Comparison of ENCODE assay signal across 8 mouse cellular contexts in genomic region chr9:45370616-45371336, GRCm38 (mm10). TPM values are rescaled to one million over a fixed set of nuclear protein-coding genes. Genes with fewer than 3 reads are reported as not detected.
DNase-seq lines count a peak whose midpoint lies in the region; ATAC-seq and TF ChIP-seq lines count a peak whose summit lies in the region.

No protein-coding gene starts in this region.

- DNase-seq in cerebellum, adult 2 months = no peak
- no peak for DNase-seq in cerebellum, adult 9-10 months
- DNase-seq in neural tube, embryonic 11.5 days (ENCODE audit: low spot score) = peak; percentile 48
- DNase-seq in neural tube, embryonic 10.5 days (ENCODE audit: extremely low spot score, low spot score) = no peak
- no peak for DNase-seq in adipocyte (ENCODE audit: low spot score)
- DNase-seq in cerebellum, postnatal 36 days = no peak

- peak overlapping the region; percentile 81 for H3K4me3 ChIP-seq in cerebellum, adult 2 months (replicated peaks; ENCODE audit: insufficient read depth, low read depth, low read length)
- H3K4me3 ChIP-seq in neural tube, embryonic 11.5 days (ENCODE audit: low read depth, low read length) = peak overlapping the region; percentile 69
- peak overlapping the region; percentile 65 for H3K4me3 ChIP-seq in limb, embryonic 12.5 days (replicated peaks)
- H3K4me3 ChIP-seq in stomach, embryonic 15.5 days (replicated peaks) = peak overlapping the region; percentile 53

- ATAC-seq in neural tube, embryonic 11.5 days (ENCODE audit: insufficient read depth, low FRiP score, low TSS enrichment) = 0 out of 2 replicates have a peak, but pooled peaks have one; percentile 53
- no peak for ATAC-seq in limb, embryonic 12.5 days (ENCODE audit: insufficient number of reproducible peaks, insufficient read depth, low FRiP score, low TSS enrichment, low read depth)
- no peak for ATAC-seq in stomach, embryonic 15.5 days (ENCODE audit: insufficient read depth, low FRiP score, low read depth)

- H3K4me1 ChIP-seq in cerebellum, adult 2 months (ENCODE audit: control insufficient read depth, insufficient read depth, low read length) = peaks cover 7% of the 10 kb centered on the region
- peaks cover 8% of the 10 kb centered on the region for H3K4me1 ChIP-seq in neural tube, embryonic 11.5 days (ENCODE audit: control insufficient read depth, insufficient read depth, low read length)
- peaks cover 37% of the 10 kb centered on the region for H3K4me1 ChIP-seq in limb, embryonic 12.5 days (replicated peaks)
- peaks cover 5% of the 10 kb centered on the region; the same call in 1 of the 2 replicates for H3K4me1 ChIP-seq in stomach, embryonic 15.5 days

- TF ChIP-seq CTCF in cerebellum, adult 2 months (IDR thresholded peaks at IDR 0.05; ENCODE audit: borderline replicate concordance, insufficient read depth, low read depth, low read length) = no peak

- peak overlapping the region; percentile 93 for H3K4me2 ChIP-seq in neural tube, embryonic 11.5 days (ENCODE audit: low read depth)
- peak overlapping the region; percentile 81 for H3K4me2 ChIP-seq in limb, embryonic 12.5 days
- peak overlapping the region; percentile 88 for H3K4me2 ChIP-seq in stomach, embryonic 15.5 days

- WGBS in cerebellum, adult 2 months = 23% methylated on average over 25 of the region's 25 CpGs
- whole genome bisulfite sequencing in neural tube, embryonic 11.5 days = 4% methylated on average over 25 of the region's 25 CpGs
- WGBS in limb, embryonic 12.5 days = 5% methylated on average over 25 of the region's 25 CpGs
- 7% methylated on average over 25 of the region's 25 CpGs for WGBS in stomach, embryonic 15.5 days

- H3K27me3 ChIP-seq in cerebellum, adult 2 months (ENCODE audit: control insufficient read depth, insufficient read depth, low read length) = no peaks in the 10 kb centered on the region
- no peaks in the 10 kb centered on the region for H3K27me3 ChIP-seq in neural tube, embryonic 11.5 days (ENCODE audit: control insufficient read depth, insufficient read depth, low read length)
- H3K27me3 ChIP-seq in limb, embryonic 12.5 days = no peaks in the 10 kb centered on the region; the same call in 1 of the 2 replicates
- H3K27me3 ChIP-seq in stomach, embryonic 15.5 days (replicated peaks) = 0 out of 2 replicates have a peak, but pooled peaks cover 2% of the 10 kb centered on the region

- no peaks in the 10 kb centered on the region for H3K36me3 ChIP-seq in neural tube, embryonic 11.5 days (ENCODE audit: control insufficient read depth, insufficient read depth, low read length)
- peaks cover 8% of the 10 kb centered on the region for H3K36me3 ChIP-seq in limb, embryonic 12.5 days
- H3K36me3 ChIP-seq in stomach, embryonic 15.5 days = no peaks in the 10 kb centered on the region

- H3K9ac ChIP-seq in neural tube, embryonic 11.5 days (ENCODE audit: low read length) = peak overlapping the region; percentile 65
- peak overlapping the region; percentile 79 for H3K9ac ChIP-seq in limb, embryonic 12.5 days (replicated peaks)
- H3K9ac ChIP-seq in stomach, embryonic 15.5 days = peak overlapping the region; percentile 32

- 0 out of 2 replicates have a peak overlapping the region, but pooled peaks have one; percentile 8 for H3K27ac ChIP-seq in cerebellum, adult 2 months (ENCODE audit: insufficient read depth, low read length)
- peak overlapping the region; percentile 15; the same call in 1 of the 2 replicates for H3K27ac ChIP-seq in neural tube, embryonic 11.5 days (ENCODE audit: low read depth, low read length)
- peak overlapping the region; percentile 50; the same call in 1 of the 2 replicates for H3K27ac ChIP-seq in limb, embryonic 12.5 days
- H3K27ac ChIP-seq in stomach, embryonic 15.5 days = no peak overlapping the region

- no peaks in the 10 kb centered on the region for H3K9me3 ChIP-seq in neural tube, embryonic 11.5 days (ENCODE audit: control insufficient read depth, low read length)
- no peaks in the 10 kb centered on the region for H3K9me3 ChIP-seq in limb, embryonic 12.5 days
- H3K9me3 ChIP-seq in stomach, embryonic 15.5 days = no peaks in the 10 kb centered on the region

- TF ChIP-seq POLR2A in cerebellum, adult 2 months (IDR thresholded peaks at IDR 0.05; ENCODE audit: borderline replicate concordance, insufficient read depth, low read length) = no peak

RNA-seq across cellular contexts. Expression of gene Fxyd6, which starts 0.8 kb away (rescaled TPM):
- polyA plus RNA-seq in cerebellum, adult 2 months (2012; rRNA removed) = 104 and 107 TPM in 2 replicates
- 109 and 111 TPM in 2 replicates for polyA plus RNA-seq in neural tube, embryonic 11.5 days (2014; fragmentation: Nextera tagmentation; extraction: Ambion mirVana)
- 119 and 126 TPM in 2 replicates for polyA plus RNA-seq in limb, embryonic 12.5 days (2016; fragmentation: Nextera tagmentation; extraction: Ambion mirVana)
- polyA plus RNA-seq in stomach, embryonic 15.5 days (2015; fragmentation: Nextera tagmentation; extraction: Ambion mirVana) = 63.8 and 69.3 TPM in 2 replicates

RNA-seq across cellular contexts. Expression of gene Fxyd2, which starts 28.7 kb away (rescaled TPM):
- 2.1 and 3.1 TPM in 2 replicates for polyA plus RNA-seq in cerebellum, adult 2 months (2012; rRNA removed)
- polyA plus RNA-seq in neural tube, embryonic 11.5 days (2014; fragmentation: Nextera tagmentation; extraction: Ambion mirVana) = 0.88 and 2.1 TPM in 2 replicates
- polyA plus RNA-seq in limb, embryonic 12.5 days (2016; fragmentation: Nextera tagmentation; extraction: Ambion mirVana) = 1.9 and 2.2 TPM in 2 replicates
- polyA plus RNA-seq in stomach, embryonic 15.5 days (2015; fragmentation: Nextera tagmentation; extraction: Ambion mirVana) = 2.6 and 3.1 TPM in 2 replicates

RNA-seq across cellular contexts. Expression of gene Tmprss13, which starts 51.9 kb away (rescaled TPM):
- not detected in 2 replicates for polyA plus RNA-seq in cerebellum, adult 2 months (2012; rRNA removed)
- 0.16 TPM in 1 of 2 replicates, not detected in the other for polyA plus RNA-seq in neural tube, embryonic 11.5 days (2014; fragmentation: Nextera tagmentation; extraction: Ambion mirVana)
- polyA plus RNA-seq in limb, embryonic 12.5 days (2016; fragmentation: Nextera tagmentation; extraction: Ambion mirVana) = 0.51 and 0.72 TPM in 2 replicates
- polyA plus RNA-seq in stomach, embryonic 15.5 days (2015; fragmentation: Nextera tagmentation; extraction: Ambion mirVana) = 3.4 and 6.0 TPM in 2 replicates

RNA-seq across cellular contexts. Expression of gene Dscaml1, which starts 55.7 kb away (rescaled TPM):
- polyA plus RNA-seq in cerebellum, adult 2 months (2012; rRNA removed) = 23.4 and 27.0 TPM in 2 replicates
- 1.1 and 1.2 TPM in 2 replicates for polyA plus RNA-seq in neural tube, embryonic 11.5 days (2014; fragmentation: Nextera tagmentation; extraction: Ambion mirVana)
- 0.83 and 0.84 TPM in 2 replicates for polyA plus RNA-seq in limb, embryonic 12.5 days (2016; fragmentation: Nextera tagmentation; extraction: Ambion mirVana)
- polyA plus RNA-seq in stomach, embryonic 15.5 days (2015; fragmentation: Nextera tagmentation; extraction: Ambion mirVana) = 0.23 and 0.26 TPM in 2 replicates
